Mouse (Mus musculus): ENCODE results near the gene B4galt2. TPM values are rescaled to one million over a fixed set of nuclear protein-coding genes. Genes with fewer than 3 reads are reported as not detected.
A peak's percentile ranks its signal among the peaks of the same experiment; 100 is the strongest.

Gene B4galt2
- polyA plus RNA-seq, 1 experiment from 2014 or later: 45.5 TPM

- no peak for ATAC-seq (ENCODE audit: low read depth)
- H3K27ac ChIP-seq (replicated peaks): 0 out of 2 replicates have a peak overlapping the region, but pooled peaks have one; percentile 28
- H3K4me1 ChIP-seq (replicated peaks): peaks cover 36% of the 10 kb centered on the region
- H3K9ac ChIP-seq: peak overlapping the region; percentile 34; the same call in 1 of the 2 replicates
- H3K27me3 ChIP-seq: peaks cover 7% of the 10 kb centered on the region; the same call in 1 of the 2 replicates
- no peak overlapping the region for H3K4me3 ChIP-seq
- WGBS: 53% methylated on average over 9 of the region's 9 CpGs
- H3K4me2 ChIP-seq: no peak overlapping the region
- H3K36me3 ChIP-seq: no peaks in the 10 kb centered on the region
- H3K9me3 ChIP-seq: no peaks in the 10 kb centered on the region
Measured at GRCm38 (mm10) chr4:117866083-117866482, 17.2 kb downstream of the B4galt2 start.

- ATAC-seq (ENCODE audit: low read depth): peak; percentile 56
- peaks cover 7% of the 10 kb centered on the region; the same call in 1 of the 2 replicates for H3K27me3 ChIP-seq
- WGBS: 31% methylated on average over 4 of the region's 4 CpGs
- peaks cover 33% of the 10 kb centered on the region for H3K4me1 ChIP-seq (replicated peaks)
- no peak overlapping the region for H3K4me3 ChIP-seq
- H3K4me2 ChIP-seq: no peak overlapping the region
- H3K27ac ChIP-seq (replicated peaks): no peak overlapping the region
- no peaks in the 10 kb centered on the region for H3K36me3 ChIP-seq
- peak overlapping the region; percentile 22; the same call in 1 of the 2 replicates for H3K9ac ChIP-seq
- no peaks in the 10 kb centered on the region for H3K9me3 ChIP-seq
Measured at GRCm38 (mm10) chr4:117862823-117863222, 20.5 kb downstream of the B4galt2 start.

GRCm38 (mm10) chr4:117860570-117860969, 22.7 kb downstream of the B4galt2 start:
- no peak overlapping the region for H3K9ac ChIP-seq
- H3K27ac ChIP-seq (replicated peaks): no peak overlapping the region
- H3K4me1 ChIP-seq (replicated peaks): peaks cover 29% of the 10 kb centered on the region
- no peaks in the 10 kb centered on the region for H3K27me3 ChIP-seq
- H3K4me2 ChIP-seq: no peak overlapping the region
- no peak for ATAC-seq (ENCODE audit: low read depth)
- H3K9me3 ChIP-seq: no peaks in the 10 kb centered on the region
- H3K4me3 ChIP-seq: no peak overlapping the region
- H3K36me3 ChIP-seq: no peaks in the 10 kb centered on the region; the same call in 1 of the 2 replicates
- WGBS: 84% methylated on average over 9 of the region's 9 CpGs

GRCm38 (mm10) chr4:117858794-117859193, 24.5 kb downstream of the B4galt2 start:
- H3K27ac ChIP-seq (replicated peaks): no peak overlapping the region
- H3K9me3 ChIP-seq: no peaks in the 10 kb centered on the region
- no peak overlapping the region for H3K4me3 ChIP-seq
- H3K36me3 ChIP-seq: no peaks in the 10 kb centered on the region; the same call in 1 of the 2 replicates
- H3K4me2 ChIP-seq: no peak overlapping the region
- H3K9ac ChIP-seq: no peak overlapping the region
- ATAC-seq (ENCODE audit: low read depth): peak; percentile 26; the same call in 1 of the 2 replicates
- H3K27me3 ChIP-seq: no peaks in the 10 kb centered on the region
- peaks cover 40% of the 10 kb centered on the region for H3K4me1 ChIP-seq (replicated peaks)
- WGBS: 55% methylated on average over 3 of the region's 3 CpGs

GRCm38 (mm10) chr4:117855146-117855545, 28.1 kb downstream of the B4galt2 start:
- Histone ChIP-seq H3K9ac (no peak overlapping the region), H3K4me1 (replicated peaks) (peaks cover 43% of the 10 kb centered on the region), H3K27ac (replicated peaks) (peak overlapping the region; percentile 70), H3K4me2 (no peak overlapping the region), H3K4me3 (no peak overlapping the region), H3K27me3 (no peaks in the 10 kb centered on the region), H3K9me3 (no peaks in the 10 kb centered on the region), H3K36me3 (no peaks in the 10 kb centered on the region; the same call in 1 of the 2 replicates)
- 67% methylated on average over 9 of the region's 9 CpGs for WGBS
- ATAC-seq (ENCODE audit: low read depth): peak; percentile 34; the same call in 1 of the 2 replicates

- no peaks in the 10 kb centered on the region for H3K9me3 ChIP-seq
- no peak overlapping the region for H3K27ac ChIP-seq (replicated peaks)
- WGBS: 84% methylated on average over 10 of the region's 10 CpGs
- H3K4me2 ChIP-seq: no peak overlapping the region
- peaks cover 45% of the 10 kb centered on the region for H3K4me1 ChIP-seq (replicated peaks)
- H3K4me3 ChIP-seq: no peak overlapping the region
- no peak for ATAC-seq (ENCODE audit: low read depth)
- H3K27me3 ChIP-seq: no peaks in the 10 kb centered on the region
- no peak overlapping the region for H3K9ac ChIP-seq
- H3K36me3 ChIP-seq: no peaks in the 10 kb centered on the region; the same call in 1 of the 2 replicates
Measured at GRCm38 (mm10) chr4:117852152-117852868, 31.0 kb downstream of the B4galt2 start.

GRCm38 (mm10) chr4:117850871-117851270, 32.4 kb downstream of the B4galt2 start:
- WGBS: 72% methylated on average over 7 of the region's 7 CpGs

GRCm38 (mm10) chr4:117850176-117850575, 33.1 kb downstream of the B4galt2 start:
- no peaks in the 10 kb centered on the region for H3K36me3 ChIP-seq
- 0 out of 2 replicates have a peak overlapping the region, but pooled peaks have one; percentile 12 for H3K9ac ChIP-seq
- H3K27me3 ChIP-seq: no peaks in the 10 kb centered on the region
- H3K27ac ChIP-seq (replicated peaks): no peak overlapping the region; the same call in 1 of the 2 replicates
- ATAC-seq (ENCODE audit: low read depth): no peak
- peak overlapping the region; percentile 24; the same call in 1 of the 2 replicates for H3K4me2 ChIP-seq
- peaks cover 41% of the 10 kb centered on the region for H3K4me1 ChIP-seq (replicated peaks)
- no peak overlapping the region for H3K4me3 ChIP-seq
- 81% methylated on average over 7 of the region's 7 CpGs for WGBS
- H3K9me3 ChIP-seq: no peaks in the 10 kb centered on the region

More at GRCm38 (mm10) chr4:117850871-117851270, 32.4 kb downstream of the B4galt2 start:
- Histone ChIP-seq H3K9me3 (no peaks in the 10 kb centered on the region), H3K4me1 (replicated peaks) (peaks cover 48% of the 10 kb centered on the region), H3K27me3 (no peaks in the 10 kb centered on the region), H3K4me2 (no peak overlapping the region), H3K27ac (replicated peaks) (no peak overlapping the region; the same call in 1 of the 2 replicates), H3K36me3 (no peaks in the 10 kb centered on the region), H3K9ac (0 out of 2 replicates have a peak overlapping the region, but pooled peaks have one; percentile 12), H3K4me3 (no peak overlapping the region)
- ATAC-seq (ENCODE audit: low read depth): no peak

GRCm38 (mm10) chr4:117849506-117849905, 33.8 kb downstream of the B4galt2 start:
- ATAC-seq (ENCODE audit: low read depth): peak; percentile 86
- Histone ChIP-seq H3K27ac (replicated peaks) (peak overlapping the region; percentile 67), H3K4me1 (replicated peaks) (peaks cover 35% of the 10 kb centered on the region), H3K9ac (peak overlapping the region; percentile 3; the same call in 1 of the 2 replicates), H3K27me3 (no peaks in the 10 kb centered on the region), H3K4me2 (peak overlapping the region; percentile 11; the same call in 1 of the 2 replicates), H3K4me3 (no peak overlapping the region), H3K9me3 (no peaks in the 10 kb centered on the region), H3K36me3 (no peaks in the 10 kb centered on the region)
- 23% methylated on average over 5 of the region's 5 CpGs for WGBS

GRCm38 (mm10) chr4:117849063-117849462, 34.2 kb downstream of the B4galt2 start:
- Histone ChIP-seq H3K36me3 (no peaks in the 10 kb centered on the region), H3K27me3 (no peaks in the 10 kb centered on the region), H3K4me3 (no peak overlapping the region), H3K4me2 (peak overlapping the region; percentile 11; the same call in 1 of the 2 replicates), H3K4me1 (replicated peaks) (peaks cover 33% of the 10 kb centered on the region), H3K9ac (peak overlapping the region; percentile 3; the same call in 1 of the 2 replicates), H3K9me3 (no peaks in the 10 kb centered on the region), H3K27ac (replicated peaks) (peak overlapping the region; percentile 67)
- ATAC-seq (ENCODE audit: low read depth): peak; percentile 33
- WGBS: 37% methylated on average over 17 of the region's 17 CpGs

GRCm38 (mm10) chr4:117847011-117847410, 36.3 kb downstream of the B4galt2 start:
- H3K4me3 ChIP-seq: no peak overlapping the region
- 8% methylated on average over 2 of the region's 2 CpGs for whole genome bisulfite sequencing
- peaks cover 33% of the 10 kb centered on the region for H3K4me1 ChIP-seq (replicated peaks)
- 0 out of 2 replicates have a peak overlapping the region, but pooled peaks have one; percentile 25 for H3K27ac ChIP-seq (replicated peaks)
- ATAC-seq (ENCODE audit: low read depth): no peak
- H3K9me3 ChIP-seq: no peaks in the 10 kb centered on the region
- no peak overlapping the region for H3K9ac ChIP-seq
- no peaks in the 10 kb centered on the region for H3K36me3 ChIP-seq
- H3K27me3 ChIP-seq: no peaks in the 10 kb centered on the region
- H3K4me2 ChIP-seq: no peak overlapping the region

- no peaks in the 10 kb centered on the region for H3K9me3 ChIP-seq
- no peak overlapping the region for H3K9ac ChIP-seq
- H3K27ac ChIP-seq (replicated peaks): no peak overlapping the region
- no peaks in the 10 kb centered on the region for H3K27me3 ChIP-seq
- H3K4me1 ChIP-seq (replicated peaks): peaks cover 33% of the 10 kb centered on the region
- H3K4me2 ChIP-seq: no peak overlapping the region
- no peak for ATAC-seq (ENCODE audit: low read depth)
- no peaks in the 10 kb centered on the region for H3K36me3 ChIP-seq
- WGBS: 95% methylated on average over 4 of the region's 4 CpGs
- no peak overlapping the region for H3K4me3 ChIP-seq
Measured at GRCm38 (mm10) chr4:117846261-117846660, 37.0 kb downstream of the B4galt2 start.

Measured in neural tube, embryonic 13.5 days (tissue).